Mouse (Mus musculus) liver, embryonic 11.5 days (tissue): ENCODE data around the gene Bcl2l14. TPM values are rescaled to one million over a fixed set of nuclear protein-coding genes. Genes with fewer than 3 reads are reported as not detected.

Experiments
- ATAC-seq: fragments of 200-750 bp; cut with Nextera tagmentation; replicated peaks from 2 replicates; pipeline ENCODE4 v1.8.0; 2017; ENCODE audit warnings: moderate number of reproducible peaks, mild to moderate bottlenecking, moderate TSS enrichment, moderate library complexity; ENCODE audit not compliant: low FRiP score
- DNase-seq: peaks from one replicate; pipeline ENCODE4 v3.0.0-alpha.2; 2017; ENCODE audit warnings: low spot score
- H3K27ac ChIP-seq: fragments of 300-500 bp; sonication (generic); 2 replicates; pipeline ENCODE4 v1.5.1; 2014; ENCODE audit warnings: mild to moderate bottlenecking, low read depth, low read length, control low read depth
- H3K27me3 ChIP-seq: fragments of 300-500 bp; sonication (generic); replicated peaks from 2 replicates; pipeline ENCODE4 v1.6.1; 2014; ENCODE audit warnings: low read length, mixed read lengths; ENCODE audit not compliant: control insufficient read depth, insufficient read depth
- H3K36me3 ChIP-seq: fragments of 300-500 bp; sonication (generic); 2 replicates; pipeline ENCODE4 v1.6.1; 2014; ENCODE audit warnings: mild to moderate bottlenecking, low read length, moderate library complexity, mixed read lengths; ENCODE audit not compliant: control insufficient read depth, insufficient read depth
- H3K4me1 ChIP-seq: fragments of 300-500 bp; sonication (generic); replicated peaks from 2 replicates; pipeline ENCODE4 v1.6.1; 2014; ENCODE audit warnings: low read length, mixed read lengths; ENCODE audit not compliant: control insufficient read depth, insufficient read depth
- H3K4me2 ChIP-seq: fragments of 300-500 bp; sonication (generic); 2 replicates; pipeline ENCODE4 v1.6.1; 2014; ENCODE audit warnings: mild to moderate bottlenecking, control low read depth, moderate library complexity
- H3K4me3 ChIP-seq: fragments of 300-500 bp; sonication (generic); 2 replicates; pipeline ENCODE4 v1.5.1; 2014; ENCODE audit warnings: low read depth, low read length, control low read depth
- H3K9ac ChIP-seq: fragments of 300-500 bp; sonication (generic); 2 replicates; pipeline ENCODE4 v1.6.1; 2014; ENCODE audit warnings: low read depth, low read length, control low read depth
- H3K9me3 ChIP-seq: fragments of 300-500 bp; sonication (generic); 2 replicates; pipeline ENCODE4 v1.6.1; 2016; ENCODE audit warnings: low read length, inconsistent platforms, mixed read lengths; ENCODE audit not compliant: control insufficient read depth
- WGBS: fragments of 180-500 bp; shearing (Covaris S2); extraction: QIAGEN DNeasy Blood & Tissue Kit; methylation state at CpG from one replicate; pipeline ENCODE4 v1.1.7; 2014; 5-methylcytosine and 5-hydroxymethylcytosine counted together
- polyA plus RNA-seq: library from polyadenylated mRNA; unstranded; fragments of >200 nt; fragmentation: Nextera tagmentation; extraction: Ambion mirVana; gene quantifications from 2 replicates; pipeline ENCODE4 v1.2.1, GENCODE M21; 2014

The Bcl2l14 gene
- polyA plus RNA-seq, 1 experiment from 2014 or later = 0.32 TPM

DNA sequence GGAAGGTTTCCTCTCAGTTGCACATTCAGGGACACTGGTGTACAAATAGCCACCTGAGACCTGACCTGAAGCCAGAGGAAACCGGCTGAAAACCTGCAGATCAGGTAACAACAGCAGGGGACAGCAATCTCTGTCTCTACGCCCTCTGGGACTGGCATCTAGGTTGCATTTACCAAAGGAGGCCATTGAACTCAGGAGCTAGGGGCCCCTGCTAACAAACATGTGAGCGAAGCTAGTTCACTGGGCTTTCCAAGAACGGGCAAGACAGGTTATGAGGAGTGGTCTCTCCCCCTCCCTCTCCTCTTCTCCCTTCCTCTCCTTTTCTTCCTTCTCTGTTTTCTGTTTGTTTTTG, 18.4 kb downstream of the Bcl2l14 start:
- Histone ChIP-seq H3K9me3 (no peaks in the 10 kb centered on the region), H3K36me3 (no peaks in the 10 kb centered on the region), H3K4me2 (no peak overlapping the region), H3K27me3 (no peaks in the 10 kb centered on the region), H3K27ac (no peak overlapping the region), H3K4me3 (no peak overlapping the region), H3K9ac (no peak overlapping the region), H3K4me1 (0 out of 2 replicates have a peak, but pooled peaks cover 5% of the 10 kb centered on the region)
- ATAC-seq = no peak
- DNase-seq = no peak
- 66% methylated on average over 4 of the region's 4 CpGs for WGBS

GRCm38 (mm10) chr6:134416556-134417105, 20.5 kb downstream of the Bcl2l14 start:
- ATAC-seq = no peak
- H3K27me3 ChIP-seq = no peaks in the 10 kb centered on the region
- 74% methylated on average over 3 of the region's 3 CpGs for WGBS
- H3K4me1 ChIP-seq = 0 out of 2 replicates have a peak, but pooled peaks cover 5% of the 10 kb centered on the region
- no peak overlapping the region for H3K4me2 ChIP-seq
- H3K9me3 ChIP-seq = no peaks in the 10 kb centered on the region
- H3K9ac ChIP-seq = no peak overlapping the region
- no peak overlapping the region for H3K4me3 ChIP-seq
- no peaks in the 10 kb centered on the region for H3K36me3 ChIP-seq
- no peak overlapping the region for H3K27ac ChIP-seq
- DNase-seq = no peak

DNA sequence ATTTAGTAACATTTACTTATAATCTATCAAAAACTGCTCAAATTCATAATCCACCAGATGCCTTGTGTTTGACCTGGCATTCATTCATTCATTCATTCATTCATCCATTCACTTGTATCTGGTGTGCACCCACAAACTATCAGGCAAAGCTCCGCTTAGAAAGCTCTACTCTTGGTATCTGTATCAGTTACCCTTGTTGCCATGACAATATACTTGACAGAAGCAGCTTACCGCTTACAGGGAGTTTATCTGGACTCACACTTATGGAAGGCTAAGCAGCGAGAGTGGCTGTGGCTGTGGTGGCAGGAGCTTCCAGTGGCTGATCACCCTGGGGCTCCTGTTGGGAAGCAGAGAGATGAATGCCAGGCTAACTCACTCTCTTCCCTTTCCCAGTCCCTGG, 21.8 kb downstream of the Bcl2l14 start:
- Histone ChIP-seq H3K4me3 (no peak overlapping the region), H3K27ac (no peak overlapping the region), H3K27me3 (no peaks in the 10 kb centered on the region), H3K9me3 (no peaks in the 10 kb centered on the region), H3K4me2 (no peak overlapping the region), H3K36me3 (no peaks in the 10 kb centered on the region), H3K4me1 (0 out of 2 replicates have a peak, but pooled peaks cover 5% of the 10 kb centered on the region), H3K9ac (no peak overlapping the region)
- DNase-seq (no peak), ATAC-seq (no peak)
- 49% methylated on average over 3 of the region's 3 CpGs for WGBS

DNA sequence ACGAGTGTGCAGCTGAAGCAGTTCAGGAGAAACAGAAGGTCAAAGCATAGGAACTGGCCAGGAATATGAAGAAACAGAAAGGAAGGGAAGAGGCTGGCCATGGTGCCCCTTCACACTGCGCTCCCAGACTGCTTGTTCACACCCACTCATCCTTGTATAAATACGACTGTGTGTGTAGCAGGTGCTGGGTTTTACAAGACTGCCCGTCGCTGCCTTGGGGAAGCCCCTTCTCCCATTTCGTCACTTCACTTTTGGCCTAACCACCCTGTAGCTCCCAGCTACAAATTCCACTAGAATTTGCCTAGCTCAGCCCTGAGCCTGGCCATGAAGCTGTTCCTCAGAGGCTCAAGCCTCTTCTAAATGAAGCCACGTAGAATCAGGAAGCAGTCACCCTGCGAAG, 24.3 kb downstream of the Bcl2l14 start:
- Histone ChIP-seq H3K27ac (no peak overlapping the region), H3K4me2 (no peak overlapping the region), H3K4me3 (no peak overlapping the region), H3K36me3 (no peaks in the 10 kb centered on the region), H3K27me3 (no peaks in the 10 kb centered on the region), H3K4me1 (no peaks in the 10 kb centered on the region), H3K9ac (no peak overlapping the region), H3K9me3 (no peaks in the 10 kb centered on the region)
- DNase-seq = no peak
- WGBS = 73% methylated on average over 8 of the region's 8 CpGs
- ATAC-seq = no peak

GRCm38 (mm10) chr6:134421921-134422320, 25.8 kb downstream of the Bcl2l14 start:
- Histone ChIP-seq H3K4me2 (no peak overlapping the region), H3K36me3 (no peaks in the 10 kb centered on the region), H3K9ac (no peak overlapping the region), H3K9me3 (no peaks in the 10 kb centered on the region), H3K4me1 (no peaks in the 10 kb centered on the region), H3K4me3 (no peak overlapping the region), H3K27me3 (no peaks in the 10 kb centered on the region), H3K27ac (no peak overlapping the region)
- ATAC-seq = no peak
- no peak for DNase-seq
- 84% methylated on average over 6 of the region's 6 CpGs for WGBS

GRCm38 (mm10) chr6:134425216-134425717, 29.1 kb downstream of the Bcl2l14 start:
- ATAC-seq = peak; percentile 51
- WGBS = 25% methylated on average over 11 of the region's 11 CpGs
- Histone ChIP-seq H3K4me3 (no peak overlapping the region), H3K9me3 (no peaks in the 10 kb centered on the region), H3K36me3 (no peaks in the 10 kb centered on the region), H3K4me2 (peak overlapping the region; percentile 26; the same call in 1 of the 2 replicates), H3K9ac (no peak overlapping the region), H3K27me3 (no peaks in the 10 kb centered on the region), H3K4me1 (no peaks in the 10 kb centered on the region), H3K27ac (no peak overlapping the region)
- DNase-seq = no peak

- Histone ChIP-seq H3K4me1 (no peaks in the 10 kb centered on the region), H3K4me2 (no peak overlapping the region), H3K36me3 (no peaks in the 10 kb centered on the region), H3K9me3 (no peaks in the 10 kb centered on the region), H3K9ac (no peak overlapping the region), H3K27me3 (no peaks in the 10 kb centered on the region), H3K4me3 (no peak overlapping the region), H3K27ac (no peak overlapping the region)
- DNase-seq = no peak
- WGBS = 77% methylated on average over 3 of the region's 3 CpGs
- no peak for ATAC-seq
These were observed 31.0 kb downstream of the Bcl2l14 start for GRCm38 (mm10) chr6:134427165-134427564.

GRCm38 (mm10) chr6:134428455-134428854, 32.3 kb downstream of the Bcl2l14 start:
- Histone ChIP-seq H3K4me1 (no peaks in the 10 kb centered on the region), H3K4me3 (no peak overlapping the region), H3K9ac (no peak overlapping the region), H3K27me3 (no peaks in the 10 kb centered on the region), H3K27ac (no peak overlapping the region), H3K36me3 (no peaks in the 10 kb centered on the region), H3K4me2 (no peak overlapping the region), H3K9me3 (no peaks in the 10 kb centered on the region)
- DNase-seq = no peak
- no peak for ATAC-seq
- WGBS = 78% methylated on average over 5 of the region's 5 CpGs

DNA sequence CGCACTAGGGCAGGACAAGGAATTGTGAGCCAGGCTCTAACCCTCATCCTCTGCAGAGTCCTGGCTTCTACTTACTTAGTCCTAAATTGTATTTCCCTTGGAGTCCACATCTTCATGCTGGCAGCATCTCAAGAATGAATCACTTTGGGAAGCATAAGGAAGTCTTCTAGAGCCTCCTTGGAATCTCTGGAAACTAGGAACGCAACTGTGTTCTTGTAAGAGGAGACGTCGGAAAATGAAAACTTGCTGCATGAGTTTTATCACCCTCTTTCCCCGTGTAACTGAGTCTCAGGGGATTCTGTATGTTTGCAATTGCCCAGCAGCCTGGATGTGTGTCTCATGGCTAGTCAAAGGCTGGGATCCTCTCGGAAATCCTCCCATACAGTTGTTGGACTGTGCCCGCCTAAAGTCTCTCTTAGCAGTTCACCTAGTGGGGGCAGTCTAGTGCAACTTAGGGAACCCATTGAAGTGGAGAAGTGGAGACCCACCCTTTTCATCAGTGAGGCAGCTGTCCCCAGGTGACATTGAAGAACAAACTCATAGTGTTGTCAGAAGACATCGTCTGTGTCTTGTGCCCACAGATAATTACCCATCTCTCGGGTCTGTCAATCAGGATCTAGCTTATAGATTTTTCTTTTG, 34.2 kb downstream of the Bcl2l14 start:
- Histone ChIP-seq H3K27me3 (no peaks in the 10 kb centered on the region), H3K36me3 (no peaks in the 10 kb centered on the region), H3K4me2 (no peak overlapping the region), H3K9me3 (no peaks in the 10 kb centered on the region), H3K4me3 (no peak overlapping the region), H3K9ac (no peak overlapping the region), H3K27ac (no peak overlapping the region), H3K4me1 (no peaks in the 10 kb centered on the region)
- DNase-seq = no peak
- no peak for ATAC-seq
- WGBS = 72% methylated on average over 9 of the region's 9 CpGs
